Mouse (Mus musculus) brain, embryonic 14.5 days (tissue): Measurements from ENCODE around the gene Gemin7.

Experiments
- CTCF ChIP-seq: fragments of 200-500 bp; IDR thresholded peaks from 2 replicates; pipeline ENCODE4 v1.5.1; 2012; ENCODE audit warnings: inconsistent platforms, mild to moderate bottlenecking, moderate library complexity, borderline replicate concordance; ENCODE audit not compliant: insufficient read depth, insufficient read length; ENCODE audit errors: extremely low read depth
- POLR2A ChIP-seq: fragments of 200-500 bp; IDR thresholded peaks from 2 replicates; pipeline ENCODE4 v1.6.1; 2012; ENCODE audit warnings: mild to moderate bottlenecking, inconsistent platforms, borderline replicate concordance; ENCODE audit not compliant: poor library complexity, insufficient read depth, insufficient read length, severe bottlenecking; ENCODE audit errors: extremely low read depth

DNA sequence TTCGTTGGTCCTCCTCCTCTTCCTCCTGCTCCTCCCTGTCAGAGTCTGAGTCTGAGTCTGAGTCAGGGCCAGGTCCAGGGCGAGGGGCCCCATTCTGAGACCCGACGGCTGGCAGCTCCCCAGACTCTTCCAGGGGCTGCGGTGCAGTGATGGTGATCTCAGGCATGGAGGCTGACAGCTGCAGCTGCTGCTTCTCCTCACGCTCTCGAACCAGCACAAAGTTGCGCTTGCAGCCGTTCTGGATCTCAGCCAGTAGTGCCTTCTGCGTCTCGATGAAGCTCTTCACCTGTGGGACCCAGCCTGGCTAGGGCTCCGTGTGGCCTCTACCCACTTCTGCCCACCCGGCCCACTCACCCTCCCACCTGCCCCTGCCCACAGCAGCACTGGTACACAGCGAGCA lies 45.2 kb downstream of the Gemin7 start:
- TF ChIP-seq CTCF (no peak), POLR2A (no peak)
